Mouse (Mus musculus) gastrocnemius, adult 18-20 months (tissue): Measurements from ENCODE around the gene Hoxb8. TPM values are rescaled to one million over a fixed set of nuclear protein-coding genes. Genes with fewer than 3 reads are reported as not detected.
A peak's percentile ranks its signal among the peaks of the same experiment; 100 is the strongest.

ENCODE experiments used
- DNase-seq: peaks from one replicate; pipeline ENCODE4 v3.0.0; 2021; ENCODE audit warnings: low spot score
- total RNA-seq, 2 experiments: library from RNA; stranded (reverse); gene quantifications; 2 replicates each; pipeline ENCODE4 v1.2.3; 2021

Hoxb8 gene
- total RNA-seq, 2 experiments from 2014 or later, result 0.09 TPM; not detected in 1

- no peak for DNase-seq
Observed at GRCm38 (mm10) chr11:96284774-96285734, 3.3 kb downstream of the Hoxb8 start.

GRCm38 (mm10) chr11:96285771-96286738 is 4.3 kb downstream of the Hoxb8 start, which contains the start of gene Hoxb7:
Gene Hoxb7, plus strand, starts transcription at chr11:96286623.
- no peak for DNase-seq

- no peak for DNase-seq
Observed at GRCm38 (mm10) chr11:96286739-96287385, 5.2 kb downstream of the Hoxb8 start.

GRCm38 (mm10) chr11:96287411-96287810 is 5.7 kb downstream of the Hoxb8 start:
- DNase-seq, result no peak

- DNase-seq, result no peak
Observed at GRCm38 (mm10) chr11:96288455-96289221, 6.9 kb downstream of the Hoxb8 start.

GRCm38 (mm10) chr11:96289293-96289692 is 7.6 kb downstream of the Hoxb8 start:
- DNase-seq, result no peak

- no peak for DNase-seq
Observed at GRCm38 (mm10) chr11:96289837-96290236, 8.1 kb downstream of the Hoxb8 start.

- DNase-seq, result no peak
Observed at GRCm38 (mm10) chr11:96290705-96291355, 9.1 kb downstream of the Hoxb8 start.

GRCm38 (mm10) chr11:96291681-96292564 is 10.2 kb downstream of the Hoxb8 start, which contains the start of gene Hoxb6:
Gene Hoxb6, plus strand, starts transcription at chr11:96292476.
- DNase-seq, result no peak

GRCm38 (mm10) chr11:96292565-96293301 is 11.0 kb downstream of the Hoxb8 start:
- no peak for DNase-seq

GRCm38 (mm10) chr11:96293302-96293921 is 11.7 kb downstream of the Hoxb8 start:
- DNase-seq, result no peak

- DNase-seq, result peak; percentile 69
Observed at GRCm38 (mm10) chr11:96294245-96295091, 12.8 kb downstream of the Hoxb8 start.

GRCm38 (mm10) chr11:96295092-96295835 is 13.6 kb downstream of the Hoxb8 start:
- DNase-seq, result no peak

GRCm38 (mm10) chr11:96296997-96297396 is 15.3 kb downstream of the Hoxb8 start:
- no peak for DNase-seq

- DNase-seq, result no peak
Observed at GRCm38 (mm10) chr11:96297428-96297827, 15.7 kb downstream of the Hoxb8 start.
